Mouse (Mus musculus) cerebellum, adult 8-10 months (tissue): ENCODE measurements at regions not wholly inside any gene's neighbourhood (a gene's known extent, or its start where the extent isn't known, plus 50 kb on each side); places are given as distances from the start of the nearest gene placed in this dataset.

Source experiments
- DNase-seq: peaks from one replicate; pipeline ENCODE4 v3.0.0; 2022

- no peak for DNase-seq
These were observed 321.8 kb downstream of the Rnd3 start for GRCm38 (mm10) chr2:50827097-50827496.

- DNase-seq: no peak
These were observed 322.4 kb downstream of the Rnd3 start for GRCm38 (mm10) chr2:50826537-50826936.

DNA sequence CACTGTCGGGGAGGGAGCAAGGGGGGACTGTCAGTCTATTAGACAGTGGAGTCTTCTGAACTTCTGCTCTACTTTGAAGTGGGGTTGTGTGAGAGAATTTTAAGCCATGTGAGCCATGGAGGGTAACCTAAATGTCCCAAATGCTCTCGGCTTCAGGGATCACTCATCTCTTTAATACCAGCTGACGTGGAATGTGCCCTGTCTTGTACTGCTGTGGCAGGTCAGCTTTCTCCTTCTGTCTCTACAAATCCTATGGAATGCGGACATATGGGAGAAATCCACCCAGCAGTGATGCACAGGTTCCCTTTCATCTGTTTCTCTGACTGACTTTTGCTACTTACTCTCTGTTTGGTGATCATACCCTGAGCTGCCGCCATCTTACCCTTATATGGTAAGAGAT, 323.3 kb downstream of the Rnd3 start:
- DNase-seq: no peak

GRCm38 (mm10) chr2:50824782-50825181, 324.1 kb downstream of the Rnd3 start:
- DNase-seq: no peak

DNA sequence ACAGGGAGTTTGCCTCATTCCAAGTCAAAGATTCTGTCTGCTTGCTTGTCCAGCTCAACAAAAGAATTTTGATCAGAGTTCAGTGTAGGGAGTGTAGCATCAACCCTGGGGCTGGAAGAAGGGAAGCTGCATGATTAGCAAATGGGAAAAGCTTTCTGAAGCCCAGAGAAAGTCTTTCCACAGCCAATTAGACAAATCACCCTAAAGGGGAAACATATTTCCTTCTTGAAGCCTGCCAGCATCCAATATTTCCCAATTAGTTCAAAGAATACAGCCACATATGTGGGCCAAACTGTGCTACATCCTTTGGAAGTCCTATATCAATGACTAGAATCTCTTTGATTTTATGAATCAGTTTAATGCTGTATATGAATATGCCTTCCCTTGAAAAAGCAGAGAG, 326.2 kb downstream of the Rnd3 start:
- DNase-seq: no peak

DNA sequence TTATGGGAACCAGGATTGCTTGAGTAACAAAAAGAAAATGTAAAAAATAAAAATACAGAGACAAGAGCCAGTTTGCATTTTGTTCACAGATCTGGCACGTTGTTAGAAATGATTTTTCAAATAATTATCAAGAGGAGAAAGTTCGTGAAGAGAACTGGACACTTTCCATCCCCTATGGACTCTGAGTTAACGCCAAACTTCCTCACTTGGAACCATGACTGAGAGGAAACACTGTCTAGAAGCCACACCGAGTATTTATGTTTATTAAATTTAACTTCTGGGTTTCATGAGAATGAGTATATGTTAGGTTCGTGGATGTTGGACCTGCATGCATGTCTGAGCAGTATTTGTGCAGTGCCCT, 329.6 kb downstream of the Rnd3 start:
- no peak for DNase-seq

GRCm38 (mm10) chr2:50818557-50819304, 330.2 kb downstream of the Rnd3 start:
- no peak for DNase-seq

DNA sequence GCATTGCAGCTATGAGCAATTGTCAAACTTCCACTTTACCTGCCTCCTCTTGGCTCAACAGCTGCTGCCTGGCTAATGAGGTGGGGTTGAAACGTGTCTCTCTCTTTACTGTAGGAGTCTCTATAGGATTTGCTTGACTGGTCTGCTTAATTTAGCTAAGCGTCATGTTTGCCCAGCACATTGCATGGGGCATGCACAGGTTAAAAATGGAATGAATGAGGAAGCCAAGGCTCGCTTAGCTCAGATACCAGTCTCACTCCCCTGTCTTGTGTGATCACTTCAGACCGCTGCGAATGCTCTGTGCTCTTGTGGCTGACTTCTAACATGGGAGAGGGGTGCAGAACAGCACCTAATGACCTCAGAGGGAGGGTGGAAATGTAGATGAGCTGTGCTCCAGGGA, 332.5 kb downstream of the Rnd3 start:
- no peak for DNase-seq

DNA sequence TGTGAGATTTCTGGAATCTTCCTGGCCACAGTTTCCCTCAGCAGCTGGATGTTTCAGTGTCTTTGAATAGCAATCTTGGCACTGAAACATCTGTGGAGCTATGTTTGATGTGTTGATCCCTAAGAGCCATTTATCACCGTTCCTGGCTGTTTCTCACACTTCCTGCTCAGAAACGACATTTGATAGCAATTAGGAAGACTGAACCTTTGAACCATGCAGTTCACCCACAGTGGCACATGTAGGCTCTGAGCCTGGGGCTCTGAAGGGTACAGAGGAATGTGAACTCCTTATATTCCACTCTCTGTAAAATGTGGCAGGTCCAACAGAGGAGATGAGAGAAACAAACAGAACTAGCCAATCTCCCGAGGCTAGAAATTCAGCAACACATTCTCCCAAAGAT, 333.4 kb downstream of the Rnd3 start:
- DNase-seq: no peak

- DNase-seq: no peak
These were observed 335.1 kb downstream of the Rnd3 start for GRCm38 (mm10) chr2:50813568-50814461.

DNA sequence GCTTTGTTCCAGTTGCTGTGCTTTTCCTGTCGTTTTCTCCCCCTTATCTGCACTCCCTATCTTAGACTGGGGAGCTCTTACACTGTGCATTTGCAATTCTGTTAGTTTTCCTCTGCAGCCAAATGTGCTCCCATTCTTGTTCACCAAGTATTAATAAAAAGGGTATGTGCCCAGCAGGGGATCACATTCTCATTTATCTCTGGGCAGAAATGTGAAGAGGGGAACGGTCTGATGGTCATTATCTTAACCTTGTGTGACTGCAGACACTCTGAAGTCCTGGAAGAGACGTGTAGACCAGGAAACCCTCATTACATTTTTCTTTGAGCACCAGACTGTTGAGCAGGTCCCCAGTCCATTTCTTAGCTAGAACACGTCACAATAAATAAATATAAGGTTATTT, 336.6 kb downstream of the Rnd3 start:
- DNase-seq: no peak

- DNase-seq: no peak
These were observed 338.4 kb downstream of the Rnd3 start for GRCm38 (mm10) chr2:50810336-50811066.

- DNase-seq: no peak
These were observed 339.1 kb downstream of the Rnd3 start for GRCm38 (mm10) chr2:50809823-50810222.

DNA sequence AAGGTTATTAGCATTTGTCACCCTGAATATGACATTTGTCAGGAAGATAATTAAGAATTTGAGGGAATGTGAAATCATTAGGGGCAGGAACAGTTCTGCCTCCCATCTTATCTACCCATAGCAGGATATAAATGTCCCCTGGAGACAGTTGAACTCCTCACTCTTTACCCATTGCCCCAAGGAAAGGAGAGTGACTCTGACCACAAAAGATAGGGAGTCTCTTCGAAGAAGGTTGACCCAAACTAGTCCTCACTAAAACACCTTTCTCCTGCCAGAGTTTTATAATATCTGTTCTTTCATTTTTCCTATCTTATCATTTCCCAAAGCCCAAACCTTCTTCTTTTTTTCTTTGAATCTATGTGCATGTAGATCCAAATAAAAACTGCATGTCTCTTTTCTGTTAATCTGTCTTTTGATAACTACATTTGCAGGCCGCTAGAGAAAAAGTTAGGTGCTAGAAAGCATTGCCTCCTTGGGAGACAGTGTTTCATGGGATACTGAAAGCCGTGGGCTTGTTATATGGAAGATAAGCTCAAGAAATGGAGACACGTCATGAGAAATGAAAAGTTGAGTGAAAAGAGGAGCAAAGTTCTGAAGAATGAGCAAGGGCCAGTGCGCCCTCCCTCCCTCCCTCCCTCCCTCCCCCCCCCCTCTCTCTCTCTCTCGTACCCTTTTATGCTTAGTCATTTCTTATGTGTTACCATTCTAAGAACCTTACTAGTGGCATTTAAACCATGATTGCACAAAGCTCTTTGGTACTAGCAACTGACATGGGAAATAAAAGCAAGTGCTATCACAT, 341.6 kb downstream of the Rnd3 start:
- DNase-seq: no peak

GRCm38 (mm10) chr2:50805645-50806044, 343.3 kb downstream of the Rnd3 start:
- DNase-seq: no peak

GRCm38 (mm10) chr2:50796087-50796486, 352.8 kb downstream of the Rnd3 start:
- DNase-seq: no peak

DNA sequence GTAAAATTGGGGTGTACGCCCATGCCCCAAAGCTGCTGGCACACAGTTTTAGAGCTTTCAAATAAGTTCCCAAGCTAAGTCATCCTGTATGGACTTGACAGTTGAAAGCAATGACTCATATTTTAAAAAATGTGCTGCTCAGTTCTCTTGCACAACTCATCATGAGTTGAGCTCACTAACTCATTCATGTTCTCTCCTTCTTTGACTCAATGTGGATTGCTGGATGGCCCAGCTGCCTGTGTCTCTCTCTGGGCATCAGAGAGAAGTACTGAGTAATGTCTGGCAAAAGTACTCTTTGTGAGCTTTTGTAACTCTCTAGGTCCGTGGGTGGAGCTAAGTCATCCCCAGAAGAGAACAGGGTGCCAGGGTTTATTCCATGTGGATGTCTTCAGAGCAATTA, 355.3 kb downstream of the Rnd3 start:
- no peak for DNase-seq

GRCm38 (mm10) chr2:50793067-50793466, 355.8 kb downstream of the Rnd3 start:
- DNase-seq: no peak

GRCm38 (mm10) chr2:50789051-50789651, 359.8 kb downstream of the Rnd3 start:
- no peak for DNase-seq

DNA sequence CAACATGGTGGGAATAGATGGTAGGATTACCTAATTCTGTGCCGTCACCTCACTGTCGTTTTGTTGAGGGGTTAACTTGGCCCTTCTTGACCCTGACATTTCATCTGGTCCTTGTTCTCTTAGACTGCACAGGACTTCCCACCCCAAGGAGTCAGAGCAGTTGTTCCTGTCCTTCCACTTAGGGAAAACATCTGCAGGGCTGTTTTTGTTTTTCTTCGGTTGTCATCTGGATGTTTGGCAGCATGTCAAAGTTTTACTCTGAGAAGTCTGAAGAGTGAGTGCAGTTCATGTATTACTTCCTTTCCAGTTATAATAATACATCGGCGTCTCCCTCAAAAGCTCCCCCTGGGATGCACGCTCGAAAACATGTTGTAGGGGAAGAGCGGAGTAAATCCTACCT, 376.8 kb downstream of the Rnd3 start:
- no peak for DNase-seq

DNA sequence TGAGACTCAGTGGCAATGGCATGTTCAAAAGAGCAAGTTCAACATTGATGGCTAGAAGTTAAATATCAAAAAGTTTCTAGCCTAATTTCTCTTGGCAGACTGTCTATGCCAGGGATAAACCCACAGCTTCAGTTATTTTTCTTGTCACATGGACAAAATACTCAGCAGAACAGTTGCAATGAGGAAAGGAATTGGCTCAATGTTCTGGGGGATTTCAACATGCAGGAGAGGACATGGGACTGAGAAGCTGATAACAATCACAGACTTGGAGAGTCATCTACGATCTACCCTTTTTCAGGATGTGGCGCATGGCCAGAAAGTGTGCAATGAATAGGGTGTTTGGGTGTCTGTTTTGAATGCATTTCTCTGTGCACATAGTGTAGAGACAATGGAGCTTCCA, 389.9 kb downstream of the Rnd3 start:
- no peak for DNase-seq

- DNase-seq: no peak
These were observed 390.9 kb downstream of the Rnd3 start for GRCm38 (mm10) chr2:50757837-50758541.
